Mouse (Mus musculus): Measurements from ENCODE around the gene Hmga2. TPM values are rescaled to one million over a fixed set of nuclear protein-coding genes. Genes with fewer than 3 reads are reported as not detected.
A peak's percentile ranks its signal among the peaks of the same experiment; 100 is the strongest.

The Hmga2 gene
- 11.3 and 12.4 TPM in 2 replicates for polyA plus RNA-seq (2015; fragmentation: Nextera tagmentation; extraction: Ambion mirVana)

GRCm38 (mm10) chr10:120475601-120476515 is at the start of gene Hmga2:
Hmga2 (minus strand) TSS chr10:120476469.
- Histone ChIP-seq H3K9me3 (no peaks in the 10 kb centered on the region), H3K27ac (replicated peaks) (peak within 1 kb of the TSS; percentile 88), H3K9ac (peak within 1 kb of the TSS; percentile 95), H3K27me3 (replicated peaks) (no peaks in the 10 kb centered on the region), H3K4me1 (peaks cover 18% of the 10 kb centered on the region), H3K4me2 (peak within 1 kb of the TSS; percentile 99), H3K4me3 (peak within 1 kb of the TSS; percentile 86), H3K36me3 (no peaks in the 10 kb centered on the region)
- ATAC-seq (ENCODE audit: extremely low read depth, insufficient number of reproducible peaks, low FRiP score, low TSS enrichment), result peak; percentile 55; the same call in 1 of the 2 replicates
- under 1% methylated on average over 98 of the region's 99 CpGs for WGBS

GRCm38 (mm10) chr10:120522959-120523358 is 46.7 kb upstream of the Hmga2 start:
- Histone ChIP-seq H3K4me1 (peaks cover 4% of the 10 kb centered on the region; the same call in 1 of the 2 replicates), H3K9ac (no peak overlapping the region), H3K36me3 (no peaks in the 10 kb centered on the region), H3K9me3 (peaks cover 4% of the 10 kb centered on the region), H3K27me3 (replicated peaks) (no peaks in the 10 kb centered on the region), H3K27ac (replicated peaks) (no peak overlapping the region), H3K4me3 (no peak overlapping the region), H3K4me2 (no peak overlapping the region)
- ATAC-seq (ENCODE audit: extremely low read depth, insufficient number of reproducible peaks, low FRiP score, low TSS enrichment), result no peak
- WGBS, result 79% methylated on average over 2 of the region's 2 CpGs

DNA sequence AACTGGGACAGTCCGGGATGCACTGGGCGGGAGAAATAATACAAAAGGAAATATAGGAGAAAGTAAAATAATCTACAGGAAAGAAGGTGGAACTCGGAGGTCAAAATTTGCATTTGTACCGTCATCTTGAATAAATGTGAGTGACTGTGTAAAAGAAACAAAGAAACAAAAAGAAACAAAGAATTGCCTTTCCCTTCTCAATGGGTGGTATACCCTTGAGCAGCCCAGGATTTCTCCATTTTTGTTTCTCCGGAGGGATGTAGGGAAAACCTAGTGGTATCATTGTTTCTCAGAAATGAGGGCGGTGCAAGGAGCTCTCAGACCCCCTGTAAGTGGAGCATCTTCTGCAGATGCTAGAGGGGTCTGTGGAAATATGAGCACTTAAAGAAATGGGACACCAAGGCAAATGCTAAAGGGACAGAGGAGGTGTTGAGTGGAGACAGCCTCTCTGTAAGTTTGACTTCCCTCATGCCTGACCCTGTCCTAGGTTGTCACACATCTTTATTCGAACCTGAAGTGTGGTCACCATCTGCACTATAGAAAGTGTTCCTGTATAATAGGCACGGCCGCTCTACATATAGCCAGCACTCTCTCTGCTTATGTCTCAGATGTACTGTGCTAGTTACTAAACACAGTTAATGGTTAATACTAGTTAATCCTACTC is 45.8 kb upstream of the Hmga2 start:
- ATAC-seq (ENCODE audit: extremely low read depth, insufficient number of reproducible peaks, low FRiP score, low TSS enrichment), result no peak
- Histone ChIP-seq H3K27ac (replicated peaks) (no peak overlapping the region), H3K9me3 (peaks cover 4% of the 10 kb centered on the region), H3K4me2 (no peak overlapping the region), H3K36me3 (no peaks in the 10 kb centered on the region), H3K4me1 (peaks cover 4% of the 10 kb centered on the region), H3K4me3 (no peak overlapping the region), H3K9ac (no peak overlapping the region), H3K27me3 (replicated peaks) (no peaks in the 10 kb centered on the region)
- 83% methylated on average over 9 of the region's 9 CpGs for WGBS

DNA sequence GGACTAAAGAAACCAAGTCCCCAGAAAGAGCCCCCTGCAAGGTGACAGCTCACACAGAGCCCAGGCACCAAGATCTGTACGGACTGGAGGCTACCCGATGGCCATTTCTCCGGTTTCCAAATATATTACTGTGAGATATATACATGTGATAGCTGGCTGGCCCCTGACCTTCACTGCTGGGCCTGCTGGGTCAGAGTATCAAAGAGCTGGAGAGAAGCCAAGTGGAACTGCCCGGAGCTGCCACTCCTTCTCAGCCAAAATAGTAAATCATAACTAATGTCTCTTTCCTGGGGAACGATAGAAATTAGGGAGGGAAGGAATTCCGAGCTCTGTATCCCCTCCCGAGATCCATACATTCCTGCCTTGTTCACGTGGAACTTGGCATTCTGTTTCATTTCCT is 40.0 kb upstream of the Hmga2 start:
- Histone ChIP-seq H3K36me3 (no peaks in the 10 kb centered on the region), H3K27ac (replicated peaks) (no peak overlapping the region), H3K27me3 (replicated peaks) (no peaks in the 10 kb centered on the region), H3K4me2 (0 out of 2 replicates have a peak overlapping the region, but pooled peaks have one; percentile 28), H3K9me3 (peaks cover 4% of the 10 kb centered on the region), H3K4me1 (peaks cover 13% of the 10 kb centered on the region), H3K4me3 (no peak overlapping the region), H3K9ac (no peak overlapping the region)
- WGBS, result 28% methylated on average over 8 of the region's 8 CpGs
- ATAC-seq (ENCODE audit: extremely low read depth, insufficient number of reproducible peaks, low FRiP score, low TSS enrichment), result no peak

GRCm38 (mm10) chr10:120513721-120514120 is 37.5 kb upstream of the Hmga2 start:
- Histone ChIP-seq H3K27ac (replicated peaks) (no peak overlapping the region), H3K4me1 (peaks cover 13% of the 10 kb centered on the region), H3K9me3 (no peaks in the 10 kb centered on the region), H3K36me3 (no peaks in the 10 kb centered on the region), H3K27me3 (replicated peaks) (no peaks in the 10 kb centered on the region), H3K4me2 (no peak overlapping the region), H3K4me3 (no peak overlapping the region), H3K9ac (no peak overlapping the region)
- ATAC-seq (ENCODE audit: extremely low read depth, insufficient number of reproducible peaks, low FRiP score, low TSS enrichment), result no peak
- WGBS, result 75% methylated on average over 9 of the region's 9 CpGs

- WGBS, result 62% methylated on average over 4 of the region's 4 CpGs
- H3K27me3 ChIP-seq (replicated peaks), result no peaks in the 10 kb centered on the region
- H3K4me2 ChIP-seq, result no peak overlapping the region
Observed at GRCm38 (mm10) chr10:120512946-120513345, 36.7 kb upstream of the Hmga2 start.

DNA sequence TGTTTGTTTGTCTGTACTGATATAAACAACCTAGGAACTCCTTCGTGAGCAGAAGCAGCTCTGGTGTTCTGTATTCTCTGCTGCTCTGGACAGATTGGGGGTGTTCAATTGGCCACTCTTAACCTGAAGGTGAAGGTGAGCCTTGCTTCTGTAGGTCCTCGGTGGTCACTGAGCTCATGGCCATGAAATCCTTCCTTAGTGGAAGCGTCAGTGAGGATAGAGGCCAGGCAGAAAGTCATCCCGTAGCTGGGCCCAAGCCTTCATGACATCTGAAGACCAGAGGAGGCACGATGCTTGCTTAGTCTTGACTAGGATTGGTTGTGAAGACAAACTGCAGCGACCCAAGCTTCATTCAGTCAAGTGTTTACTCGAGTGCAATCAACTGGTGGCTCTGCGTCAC is 35.9 kb upstream of the Hmga2 start:
- H3K9ac ChIP-seq, result no peak overlapping the region
- no peaks in the 10 kb centered on the region for H3K9me3 ChIP-seq
- H3K36me3 ChIP-seq, result no peaks in the 10 kb centered on the region
- no peaks in the 10 kb centered on the region for H3K27me3 ChIP-seq (replicated peaks)
- peaks cover 13% of the 10 kb centered on the region for H3K4me1 ChIP-seq
- ATAC-seq (ENCODE audit: extremely low read depth, insufficient number of reproducible peaks, low FRiP score, low TSS enrichment), result no peak
- H3K4me2 ChIP-seq, result no peak overlapping the region
- WGBS, result 80% methylated on average over 8 of the region's 8 CpGs
- no peak overlapping the region for H3K4me3 ChIP-seq
- no peak overlapping the region for H3K27ac ChIP-seq (replicated peaks)

More at GRCm38 (mm10) chr10:120512946-120513345, 36.7 kb upstream of the Hmga2 start:
- Histone ChIP-seq H3K4me1 (peaks cover 13% of the 10 kb centered on the region), H3K9ac (no peak overlapping the region), H3K36me3 (no peaks in the 10 kb centered on the region), H3K27ac (replicated peaks) (no peak overlapping the region), H3K4me3 (no peak overlapping the region), H3K9me3 (no peaks in the 10 kb centered on the region)
- ATAC-seq (ENCODE audit: extremely low read depth, insufficient number of reproducible peaks, low FRiP score, low TSS enrichment), result no peak

DNA sequence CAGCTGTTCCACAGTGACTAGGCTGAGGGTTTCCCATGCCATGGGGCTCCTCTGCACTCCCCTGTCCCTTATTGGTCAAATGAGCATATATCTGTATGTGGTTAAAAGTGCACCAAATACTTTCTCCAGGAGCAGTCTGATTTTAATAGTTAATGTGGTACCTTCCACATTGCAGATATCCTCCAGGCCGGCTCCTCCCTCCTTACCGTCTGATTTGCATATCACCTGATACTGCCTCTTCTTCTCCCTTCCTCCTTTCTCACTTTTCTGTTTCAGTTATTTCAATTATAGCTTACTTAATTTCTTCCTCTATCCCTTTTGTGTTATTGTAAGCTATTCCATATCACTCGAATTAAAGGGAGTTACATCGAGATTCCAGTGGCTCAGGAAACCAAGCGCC is 27.7 kb upstream of the Hmga2 start:
- Histone ChIP-seq H3K27ac (replicated peaks) (no peak overlapping the region), H3K27me3 (replicated peaks) (no peaks in the 10 kb centered on the region), H3K4me1 (no peaks in the 10 kb centered on the region), H3K4me2 (no peak overlapping the region), H3K36me3 (no peaks in the 10 kb centered on the region), H3K4me3 (no peak overlapping the region), H3K9me3 (no peaks in the 10 kb centered on the region), H3K9ac (no peak overlapping the region)
- 85% methylated on average over 5 of the region's 5 CpGs for WGBS
- ATAC-seq (ENCODE audit: extremely low read depth, insufficient number of reproducible peaks, low FRiP score, low TSS enrichment), result no peak

DNA sequence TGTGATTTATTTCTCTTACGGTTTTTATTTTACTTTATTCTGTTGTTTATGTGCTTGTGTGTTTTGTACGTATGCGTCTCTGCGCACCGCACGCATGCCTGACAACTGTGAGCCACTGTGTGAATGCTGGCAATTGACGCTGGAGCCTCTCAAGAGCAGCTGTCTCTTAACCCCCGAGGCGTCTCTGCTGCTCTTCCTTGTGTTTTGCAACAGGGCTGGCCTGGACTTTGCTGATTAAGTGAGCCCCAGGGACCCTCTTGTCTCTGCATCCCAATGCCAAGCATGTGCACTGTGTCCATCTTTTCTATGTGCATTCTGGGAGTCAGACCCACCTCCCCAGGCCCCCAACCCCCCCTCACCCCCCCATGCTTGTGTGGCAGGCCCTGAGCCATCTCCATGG is 24.5 kb upstream of the Hmga2 start:
- no peak overlapping the region for H3K4me3 ChIP-seq
- 67% methylated on average over 9 of the region's 9 CpGs for WGBS
- no peak overlapping the region for H3K4me2 ChIP-seq
- H3K9ac ChIP-seq, result no peak overlapping the region
- no peaks in the 10 kb centered on the region for H3K27me3 ChIP-seq (replicated peaks)
- ATAC-seq (ENCODE audit: extremely low read depth, insufficient number of reproducible peaks, low FRiP score, low TSS enrichment), result no peak
- H3K36me3 ChIP-seq, result no peaks in the 10 kb centered on the region
- H3K4me1 ChIP-seq, result no peaks in the 10 kb centered on the region
- no peaks in the 10 kb centered on the region for H3K9me3 ChIP-seq
- no peak overlapping the region for H3K27ac ChIP-seq (replicated peaks)

DNA sequence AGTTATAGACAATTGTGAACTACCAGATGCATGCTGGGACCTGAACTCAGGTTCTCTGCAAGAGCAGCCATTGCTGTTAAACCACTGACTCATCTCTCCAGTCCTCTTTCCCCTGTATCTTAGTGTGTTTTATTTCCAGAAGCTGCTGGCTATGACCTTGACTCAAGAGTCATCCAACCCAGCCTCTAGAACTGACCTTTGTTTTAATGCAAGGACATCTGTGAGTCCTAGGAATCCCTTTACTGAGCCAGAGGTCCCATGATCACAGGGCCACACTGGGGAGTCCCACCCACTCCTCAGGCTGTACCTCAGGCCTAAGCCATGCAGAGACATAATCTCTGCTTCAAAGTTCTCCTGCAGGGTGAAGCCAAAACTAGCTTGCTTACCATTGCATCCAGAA is 21.8 kb upstream of the Hmga2 start:
- H3K4me3 ChIP-seq, result no peak overlapping the region
- H3K27me3 ChIP-seq (replicated peaks), result no peaks in the 10 kb centered on the region
- H3K4me2 ChIP-seq, result no peak overlapping the region
- H3K9me3 ChIP-seq, result no peaks in the 10 kb centered on the region
- no peak overlapping the region for H3K9ac ChIP-seq
- H3K4me1 ChIP-seq, result no peaks in the 10 kb centered on the region
- no peak for ATAC-seq (ENCODE audit: extremely low read depth, insufficient number of reproducible peaks, low FRiP score, low TSS enrichment)
- no peaks in the 10 kb centered on the region for H3K36me3 ChIP-seq
- no peak overlapping the region for H3K27ac ChIP-seq (replicated peaks)

- no peak overlapping the region for H3K4me3 ChIP-seq
- H3K9ac ChIP-seq, result no peak overlapping the region
- 78% methylated on average over 1 of the region's 1 CpGs for WGBS
- no peaks in the 10 kb centered on the region for H3K36me3 ChIP-seq
- H3K4me2 ChIP-seq, result no peak overlapping the region
- H3K27me3 ChIP-seq (replicated peaks), result no peaks in the 10 kb centered on the region
- no peak for ATAC-seq (ENCODE audit: extremely low read depth, insufficient number of reproducible peaks, low FRiP score, low TSS enrichment)
- H3K4me1 ChIP-seq, result no peaks in the 10 kb centered on the region
- H3K9me3 ChIP-seq, result no peaks in the 10 kb centered on the region
- no peak overlapping the region for H3K27ac ChIP-seq (replicated peaks)
Observed at GRCm38 (mm10) chr10:120494653-120495052, 18.4 kb upstream of the Hmga2 start.
